Mouse (Mus musculus): ENCODE measurements around the gene Grm5.

The Grm5 gene

DNA sequence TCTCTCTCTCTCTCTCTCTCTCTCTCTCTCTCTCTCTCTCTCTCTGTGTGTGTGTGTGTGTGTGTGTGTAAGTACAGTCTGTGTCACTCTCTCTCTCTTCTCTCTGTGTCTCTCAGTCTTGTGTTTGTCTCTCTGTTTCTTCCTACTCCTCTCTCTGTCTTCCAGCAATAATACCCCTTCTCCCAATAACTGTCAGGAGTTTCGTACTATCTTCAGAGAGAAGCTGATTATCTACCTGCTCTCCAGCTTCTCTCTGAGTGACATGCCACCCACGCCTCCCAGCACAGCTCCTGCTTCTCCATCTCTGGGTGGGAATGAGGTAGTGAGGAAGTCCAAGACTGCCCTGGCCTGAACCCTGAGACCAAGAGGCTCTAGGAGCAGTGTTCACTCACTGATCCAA is at the start of gene Grm5:
TSS of gene Grm5 (plus strand) at position 301 of the 400 bp plus-strand sequence.
- DNase-seq: no peak

DNA sequence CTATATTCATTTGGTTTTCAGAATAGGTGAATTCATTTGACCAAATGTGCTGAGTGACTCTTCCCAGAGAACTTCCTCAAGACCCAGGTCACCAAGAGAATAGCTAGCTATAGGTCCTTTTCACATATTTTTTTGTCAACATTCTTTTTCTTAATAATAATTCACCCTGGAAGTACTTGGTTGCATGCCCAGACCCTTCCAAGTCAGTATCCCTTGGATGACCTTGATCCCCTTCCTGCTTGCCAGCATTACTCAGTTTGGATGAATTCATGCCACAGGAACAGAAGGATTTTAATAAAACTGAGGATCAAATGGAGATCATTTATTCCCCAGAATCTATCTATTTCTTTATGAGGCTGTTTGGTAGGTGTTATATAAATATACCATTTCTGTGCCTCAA is 44.9 kb upstream of the Grm5 start:
- DNase-seq: no peak

DNA sequence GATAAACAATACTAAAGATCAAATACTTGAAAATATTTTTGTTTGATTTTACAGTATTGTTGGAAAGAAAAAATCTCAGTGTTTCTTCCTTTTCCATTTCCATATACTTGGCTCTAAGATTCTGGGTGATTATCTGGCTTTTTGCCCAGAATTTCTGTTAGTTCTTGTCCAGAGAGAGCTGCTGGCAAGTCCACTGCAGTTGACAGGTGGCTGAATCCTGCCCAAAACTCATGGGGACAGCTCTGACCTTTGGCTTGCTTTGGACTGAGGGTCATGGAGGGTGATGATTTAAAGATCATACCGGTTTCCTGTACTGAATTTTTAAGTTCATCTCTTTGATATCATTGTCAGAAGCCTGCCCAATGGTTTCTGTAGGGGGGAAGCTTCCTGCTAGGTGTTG is 18.7 kb upstream of the Grm5 start:
- peak; percentile 35 for DNase-seq

DNA sequence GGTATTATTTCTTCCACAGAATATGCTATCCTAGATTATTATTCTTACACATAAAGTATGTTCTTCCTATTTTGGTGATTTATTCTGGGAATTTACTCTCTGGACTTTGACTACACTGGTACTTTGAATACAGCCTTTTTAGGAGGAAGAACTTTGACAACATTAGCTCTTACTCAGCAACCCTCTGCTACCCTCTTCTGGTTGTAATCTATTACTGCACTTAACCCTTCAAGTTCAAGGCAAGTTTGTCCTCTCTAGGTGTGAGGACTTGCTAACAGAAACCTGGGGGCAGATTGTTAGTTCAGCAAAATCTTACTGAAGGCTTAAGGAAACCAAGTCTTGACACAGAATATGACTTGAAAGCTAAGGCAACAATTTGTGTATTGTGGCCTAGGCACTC is 17.5 kb upstream of the Grm5 start:
- no peak for DNase-seq

DNA sequence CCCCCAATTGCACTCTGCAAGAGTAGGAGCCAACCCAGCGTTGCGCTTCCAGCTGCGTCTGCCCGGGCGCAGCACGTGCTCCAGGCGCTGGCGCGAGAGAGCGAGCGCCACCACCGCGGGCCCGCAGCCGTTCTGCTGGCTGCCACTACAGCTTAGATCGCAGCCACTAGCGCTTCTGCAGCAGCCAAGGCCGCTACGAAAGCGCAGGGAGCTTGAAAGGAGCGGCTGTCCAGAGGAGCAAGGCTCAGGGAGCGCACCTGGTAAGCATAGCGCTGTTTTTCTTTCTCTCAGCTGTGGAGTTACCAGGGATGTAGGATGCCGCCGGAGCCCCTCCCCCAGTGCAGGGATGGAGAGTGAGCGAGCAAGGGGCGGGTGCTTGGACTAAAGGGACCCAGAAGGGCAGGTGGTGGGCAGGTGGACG is 323 bp downstream of the Grm5 start:
- DNase-seq: no peak

DNA sequence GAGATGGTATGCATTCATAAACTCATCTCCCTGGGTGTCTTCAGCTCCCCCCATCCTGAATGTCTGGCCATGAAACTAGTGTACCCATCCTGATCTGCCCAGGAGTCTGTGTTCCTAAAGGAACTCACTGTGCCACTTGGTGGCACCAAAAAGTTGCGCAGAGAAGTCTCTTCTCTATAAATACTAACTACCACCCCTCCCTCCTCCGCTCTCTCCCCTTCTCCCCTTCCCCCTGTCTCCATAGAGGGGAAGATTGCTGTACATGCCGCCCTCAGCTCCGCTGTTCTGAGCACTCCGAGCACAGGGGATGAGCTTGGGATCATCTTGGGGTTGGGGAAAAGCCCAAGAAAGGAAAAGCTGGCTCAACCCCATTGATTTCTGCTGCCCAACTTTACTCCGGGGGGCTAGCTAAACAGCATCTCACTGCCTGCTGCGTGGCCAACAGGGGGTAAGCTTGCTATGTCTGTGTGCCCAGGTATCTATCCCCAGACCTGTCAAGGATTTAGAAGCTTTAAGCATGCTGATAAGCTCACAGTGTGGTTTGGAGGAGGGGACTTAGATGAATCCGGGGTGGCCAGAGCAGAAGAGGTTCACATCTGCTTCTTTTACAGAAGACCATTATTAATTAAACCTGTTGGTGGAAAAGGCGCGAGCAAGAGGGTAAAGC is 2.4 kb downstream of the Grm5 start:
- DNase-seq: no peak

DNA sequence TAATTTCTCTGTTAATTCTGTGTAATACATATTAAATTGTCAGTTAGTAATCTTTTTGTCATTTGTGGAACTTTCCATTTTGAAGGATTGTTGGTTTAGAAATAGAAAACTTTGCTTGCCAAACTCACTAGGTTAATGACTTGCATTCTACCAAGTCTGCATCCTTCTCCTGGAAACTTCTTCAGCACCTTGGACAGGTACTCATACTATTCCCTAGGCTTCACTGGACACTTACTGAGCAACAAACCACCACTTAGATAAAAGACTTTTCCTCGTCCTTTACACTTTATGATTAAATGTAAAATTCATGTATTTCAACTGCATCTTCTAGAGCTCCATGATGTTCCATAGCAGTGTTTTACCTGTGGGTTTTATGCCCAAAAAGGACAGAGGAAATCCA is 4.0 kb downstream of the Grm5 start:
- DNase-seq: no peak

DNA sequence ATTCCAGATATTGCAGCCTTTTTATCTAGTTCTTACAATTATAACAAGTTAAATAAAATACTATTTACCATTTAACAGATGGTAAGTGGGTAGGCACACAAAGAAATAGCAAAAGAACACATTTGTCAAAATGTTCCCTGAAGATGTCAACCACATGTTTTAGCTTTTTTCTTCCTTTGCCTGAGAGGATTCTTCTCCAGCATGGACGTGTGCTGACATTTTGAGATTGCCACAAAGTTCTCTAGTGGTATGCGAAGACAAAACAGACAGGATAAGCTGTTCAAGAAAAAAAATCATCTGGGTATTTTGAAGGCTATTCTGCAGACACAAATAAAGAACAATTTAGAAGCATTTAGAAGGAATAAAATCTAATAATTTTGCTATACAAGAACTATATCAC is 42.3 kb downstream of the Grm5 start:
- no peak for DNase-seq

DNA sequence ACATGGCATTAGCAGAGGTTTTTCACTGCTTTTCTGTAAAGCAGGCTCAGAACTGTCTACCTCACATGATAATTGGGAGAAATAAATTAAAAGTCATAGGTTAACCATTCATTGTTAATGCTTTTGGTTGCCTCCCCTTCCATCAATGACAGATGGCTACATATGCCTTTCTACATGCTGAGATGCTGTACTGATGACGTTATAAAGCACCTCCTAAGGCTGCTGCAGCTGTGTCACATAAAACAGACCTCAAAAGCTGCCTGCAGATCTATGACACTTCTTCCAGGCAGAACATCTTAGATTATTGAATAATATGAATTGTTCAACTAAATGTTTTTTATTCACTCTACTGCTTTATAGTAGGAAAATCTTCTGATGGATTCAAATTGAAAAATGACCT is 51.6 kb downstream of the Grm5 start:
- DNase-seq: no peak

DNA sequence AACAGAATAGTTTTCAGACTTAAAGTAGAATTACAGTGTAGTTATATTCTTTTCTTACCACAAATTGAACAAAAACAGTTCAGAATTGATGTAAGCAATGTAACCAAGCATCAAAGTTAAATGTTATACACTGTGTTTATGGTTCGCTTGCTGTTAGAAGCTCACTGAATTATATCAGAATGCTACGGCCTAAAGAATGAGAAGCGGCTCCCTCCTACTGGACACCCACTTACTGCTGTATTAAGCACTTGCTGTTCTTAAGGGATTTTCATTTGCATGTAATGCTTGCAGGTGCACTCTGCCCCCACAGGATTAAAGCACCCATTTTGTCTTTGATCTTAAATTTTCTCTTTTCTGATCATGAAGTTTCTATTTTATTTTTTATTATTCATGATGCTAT is 66.6 kb downstream of the Grm5 start:
- no peak for DNase-seq

DNA sequence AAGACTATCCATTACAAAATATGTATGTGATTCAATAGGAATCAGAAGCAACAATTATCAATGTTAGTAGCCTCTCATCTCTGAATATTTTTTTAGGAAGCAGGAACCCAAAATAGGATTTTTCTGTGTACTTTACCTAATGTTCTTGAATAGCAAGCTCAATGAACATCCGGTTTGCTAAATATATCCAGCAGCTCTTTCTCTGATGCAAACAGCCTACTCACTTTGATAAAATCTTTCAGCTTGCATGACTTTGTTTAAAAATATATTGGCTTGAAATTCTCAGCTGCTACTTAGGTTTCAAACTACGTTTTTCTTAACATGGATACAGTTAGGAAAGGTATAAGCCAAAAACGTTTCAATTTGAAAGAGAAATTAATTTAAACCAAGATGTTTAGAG is 77.8 kb downstream of the Grm5 start:
- DNase-seq: no peak

DNA sequence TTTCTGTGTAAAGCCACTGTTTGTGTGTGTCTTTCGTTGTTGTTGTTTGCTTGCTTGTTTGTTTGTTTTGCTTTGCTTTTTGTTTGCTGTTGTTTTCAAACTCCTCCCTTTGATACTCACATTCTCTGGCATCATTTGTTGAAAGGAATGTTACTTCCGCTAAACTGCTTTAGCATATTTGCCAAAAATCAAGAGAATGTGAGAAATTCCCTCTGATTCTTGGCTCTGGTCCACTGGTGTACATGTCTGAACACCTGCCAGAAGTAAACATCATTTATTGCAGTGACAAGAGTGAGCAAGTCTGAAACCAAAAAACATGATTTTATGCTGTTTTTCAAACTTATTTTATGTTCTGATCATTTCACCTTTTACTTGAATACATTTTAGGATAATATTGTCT is 80.1 kb downstream of the Grm5 start:
- no peak for DNase-seq

DNA sequence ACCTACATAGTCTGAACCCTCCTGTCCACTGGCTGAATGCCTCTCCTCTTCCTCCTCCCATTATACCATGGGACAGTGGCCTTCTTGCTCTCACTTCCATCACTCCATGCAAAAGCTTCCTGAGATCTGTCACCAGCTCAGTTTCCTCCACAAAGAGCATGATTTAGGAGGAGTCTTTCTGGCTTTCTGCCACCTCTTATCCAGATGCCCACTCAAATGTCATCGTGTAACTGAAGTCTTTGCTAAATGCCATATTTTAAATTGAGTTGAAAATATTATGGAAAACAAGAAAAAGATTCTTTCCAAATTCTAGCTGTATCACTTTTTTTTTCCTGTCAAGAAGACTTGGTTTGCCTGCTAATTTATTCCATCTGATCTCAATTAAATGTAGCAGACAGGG is 132.4 kb downstream of the Grm5 start:
- DNase-seq: no peak

DNA sequence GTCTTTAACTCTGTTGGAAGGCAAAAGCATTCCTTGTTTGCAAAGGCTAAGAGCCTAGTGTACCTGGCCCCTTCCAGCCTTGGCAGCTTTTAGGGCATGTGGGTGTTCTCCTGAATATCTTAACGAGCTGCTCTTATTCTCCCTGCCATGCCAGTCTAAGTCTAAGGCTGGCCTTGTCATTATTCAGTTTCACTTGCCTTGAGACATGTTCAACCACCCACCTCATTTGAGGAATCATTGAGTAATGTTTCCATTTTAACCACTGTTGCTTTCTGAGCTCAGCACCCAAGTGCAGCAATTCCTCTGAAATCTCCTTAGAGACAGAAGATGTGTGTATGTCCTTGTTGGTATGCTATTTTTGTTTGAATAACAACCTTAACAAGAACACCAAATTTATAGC is 134.7 kb downstream of the Grm5 start:
- DNase-seq: no peak

DNA sequence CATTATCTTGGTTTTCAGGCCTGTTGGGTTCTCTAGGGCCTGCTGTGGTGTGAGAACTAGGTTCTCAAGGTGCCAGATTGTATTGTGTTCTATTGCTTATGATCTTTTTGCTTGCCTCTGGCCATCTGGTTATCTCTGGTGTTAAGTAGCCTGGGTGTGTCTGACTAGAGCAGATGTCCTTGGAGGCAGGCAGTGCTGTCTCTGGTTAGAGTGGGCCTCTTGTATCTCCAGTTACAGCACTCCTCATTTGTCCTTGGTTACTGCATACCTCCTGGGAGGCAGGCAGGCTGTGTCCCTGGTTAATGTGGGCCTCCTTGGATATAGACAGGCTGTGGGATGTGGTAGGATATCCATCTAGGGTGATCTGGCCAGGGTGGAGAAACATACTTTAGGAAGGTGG is 150.5 kb downstream of the Grm5 start:
- DNase-seq: no peak

DNA sequence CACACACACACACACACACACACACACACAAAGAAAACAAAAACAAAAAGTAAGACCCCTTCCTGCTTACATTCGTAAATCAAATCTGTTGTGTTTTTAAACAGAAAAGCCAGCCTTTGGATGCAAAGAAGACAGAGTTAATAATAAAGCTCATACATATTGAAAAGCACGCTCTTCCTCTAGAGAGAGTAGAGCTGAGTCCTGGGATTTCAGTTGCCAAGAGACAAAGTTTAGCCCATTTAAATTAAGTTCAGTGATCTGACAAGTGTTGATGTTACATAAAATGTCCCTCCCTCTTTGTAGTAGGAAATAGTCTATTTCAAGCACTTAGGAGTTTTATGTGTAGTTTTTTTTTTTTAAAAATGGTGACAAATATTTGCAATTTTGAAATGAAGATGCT is 178.0 kb downstream of the Grm5 start:
- no peak for DNase-seq

DNA sequence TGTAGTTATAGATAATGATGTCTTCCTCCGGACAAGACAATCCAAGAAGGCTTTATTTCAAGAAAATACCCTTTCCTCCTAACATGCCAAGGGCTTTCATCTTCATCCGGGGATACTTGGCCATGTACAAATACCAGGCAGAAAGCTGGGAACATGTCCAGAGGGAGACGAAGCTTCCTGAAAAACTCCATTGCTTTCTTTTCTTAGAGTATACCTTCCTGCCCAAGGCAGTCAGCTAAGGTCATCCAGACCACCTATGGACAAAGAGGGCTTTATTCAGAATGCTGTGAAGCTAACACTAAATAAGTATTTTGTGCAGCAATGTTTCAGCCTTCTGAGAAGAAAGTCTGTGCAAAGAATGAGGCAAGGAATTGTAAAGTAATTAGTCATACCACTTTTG is 178.4 kb downstream of the Grm5 start:
- no peak for DNase-seq

DNA sequence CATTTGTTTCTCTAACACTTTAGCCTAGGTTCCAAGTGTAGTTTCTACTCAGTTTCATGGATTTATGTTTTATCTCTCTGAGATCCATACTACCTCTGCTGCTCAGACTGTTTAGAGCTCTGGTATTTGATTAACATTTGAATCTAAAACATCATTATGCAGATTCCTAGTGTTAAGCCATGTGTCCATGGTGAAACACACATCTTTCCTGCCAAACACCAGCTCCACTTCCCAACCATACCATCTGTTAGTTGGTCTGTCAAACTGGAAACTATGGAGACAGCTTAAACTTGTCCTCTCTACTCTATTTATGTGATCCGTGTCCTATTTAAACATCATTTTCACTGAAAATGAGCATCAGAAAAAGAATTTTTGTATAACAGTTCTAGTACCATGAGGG is 203.6 kb downstream of the Grm5 start:
- DNase-seq: no peak

DNA sequence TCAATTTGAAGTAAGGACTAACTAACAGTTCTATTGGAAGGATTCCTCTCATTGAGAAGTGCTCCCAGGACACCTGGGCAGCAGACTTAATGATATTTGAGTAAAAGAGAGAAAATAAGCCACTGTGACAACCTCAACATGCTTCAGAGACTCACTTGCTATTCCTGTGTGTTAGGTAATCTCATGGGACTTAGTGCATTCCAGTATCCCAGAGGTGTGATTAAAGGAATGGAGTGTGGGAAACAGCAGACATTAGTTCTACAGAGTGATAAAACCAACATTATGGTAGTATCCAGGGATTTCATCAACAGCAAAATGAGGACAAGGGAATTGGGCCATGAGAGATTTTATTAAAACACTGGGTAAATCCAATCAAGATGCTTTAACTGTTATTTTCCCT is 205.0 kb downstream of the Grm5 start:
- no peak for DNase-seq

DNA sequence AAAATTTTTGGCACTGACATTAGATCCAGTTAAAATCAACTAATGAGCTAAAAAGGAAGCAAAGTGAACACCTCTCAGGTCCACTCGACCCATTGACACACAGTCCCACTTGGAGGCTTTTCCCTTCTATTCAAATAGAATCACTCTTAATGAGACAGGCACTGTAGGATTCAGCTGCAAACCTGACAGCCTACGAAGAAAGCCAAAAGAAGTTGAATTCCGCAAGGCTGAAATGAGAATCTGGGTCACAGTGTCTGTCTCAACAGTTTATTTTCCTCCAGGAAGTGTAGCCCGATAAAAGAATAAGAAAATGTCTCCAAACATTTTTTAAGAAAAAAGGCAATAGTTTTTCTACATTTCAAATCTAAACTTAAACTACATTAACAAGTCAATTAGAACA is 209.9 kb downstream of the Grm5 start:
- DNase-seq: no peak

DNA sequence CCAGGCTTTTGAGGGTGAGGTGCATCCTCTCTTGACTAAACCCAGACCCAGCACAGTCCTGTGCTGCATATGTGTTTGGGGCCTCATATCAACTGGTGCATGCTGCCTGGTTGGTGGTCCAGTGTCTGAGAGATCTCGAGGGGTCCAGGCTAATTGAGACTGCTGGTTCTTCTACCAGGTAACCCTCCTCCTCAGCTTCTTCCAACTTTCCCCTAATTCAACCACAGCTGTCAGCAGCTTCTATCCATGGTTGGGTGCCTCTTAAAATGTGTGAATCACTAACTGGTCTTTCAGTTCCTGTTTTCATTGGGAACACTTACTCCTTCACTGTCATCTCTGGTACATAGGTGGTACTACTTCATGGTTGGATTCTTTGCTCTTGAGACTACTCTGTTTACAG is 240.9 kb downstream of the Grm5 start:
- DNase-seq: no peak

DNA sequence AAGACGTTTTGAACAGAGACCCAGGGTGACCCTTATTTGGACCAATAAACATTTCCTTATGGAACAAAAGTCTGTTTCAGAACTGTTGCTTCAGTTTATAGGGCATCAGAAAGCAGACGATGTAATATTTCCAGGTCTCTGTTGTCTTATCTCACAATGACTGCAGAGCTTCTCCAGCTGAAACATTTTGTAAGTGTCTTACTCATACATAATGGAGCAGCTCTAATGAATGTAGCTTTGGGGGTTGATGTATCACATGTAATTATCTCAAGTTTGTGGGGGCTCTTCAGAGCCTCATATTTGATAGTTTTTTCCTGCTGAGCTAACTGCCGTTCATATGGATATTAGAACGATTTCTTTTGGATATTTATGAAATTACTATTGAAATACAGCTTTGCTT is 250.7 kb downstream of the Grm5 start:
- DNase-seq: no peak

DNA sequence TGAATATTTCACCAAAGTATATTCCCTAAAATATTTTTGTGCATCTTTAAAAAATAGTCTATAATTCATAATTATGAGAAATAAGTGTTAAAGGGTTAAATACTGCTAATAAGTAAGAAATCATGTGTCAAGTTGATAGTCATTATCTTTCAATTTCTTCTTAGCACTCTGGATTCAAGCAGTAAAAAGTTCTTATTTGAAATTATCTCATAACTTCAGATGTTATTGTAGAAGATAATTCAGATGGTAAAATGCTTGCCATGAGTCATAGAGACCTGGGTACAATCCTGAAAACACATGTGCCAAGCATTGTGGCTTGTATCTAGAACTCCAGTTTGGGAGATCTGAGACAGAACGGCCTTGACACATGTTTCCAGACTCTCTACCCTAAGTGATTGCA is 254.6 kb downstream of the Grm5 start:
- no peak for DNase-seq

DNA sequence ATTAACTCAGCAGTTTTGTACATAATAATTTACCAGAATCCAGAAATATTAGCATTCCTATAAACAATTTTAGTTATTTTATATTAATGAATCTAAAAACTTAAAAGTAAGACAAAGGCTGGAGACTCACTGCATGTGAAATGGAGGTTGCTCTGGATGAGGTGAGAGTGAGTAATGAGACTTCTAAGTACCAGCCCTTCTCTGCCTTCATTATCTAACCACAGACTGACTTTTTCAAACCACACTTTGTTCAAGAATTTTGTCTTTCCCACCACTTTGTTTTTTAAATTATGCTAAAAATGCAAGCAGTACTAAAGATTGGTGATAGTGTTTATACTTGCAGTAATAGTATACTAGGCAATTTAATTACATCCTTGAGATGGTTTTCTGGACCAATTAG is 259.5 kb downstream of the Grm5 start:
- DNase-seq: no peak

DNA sequence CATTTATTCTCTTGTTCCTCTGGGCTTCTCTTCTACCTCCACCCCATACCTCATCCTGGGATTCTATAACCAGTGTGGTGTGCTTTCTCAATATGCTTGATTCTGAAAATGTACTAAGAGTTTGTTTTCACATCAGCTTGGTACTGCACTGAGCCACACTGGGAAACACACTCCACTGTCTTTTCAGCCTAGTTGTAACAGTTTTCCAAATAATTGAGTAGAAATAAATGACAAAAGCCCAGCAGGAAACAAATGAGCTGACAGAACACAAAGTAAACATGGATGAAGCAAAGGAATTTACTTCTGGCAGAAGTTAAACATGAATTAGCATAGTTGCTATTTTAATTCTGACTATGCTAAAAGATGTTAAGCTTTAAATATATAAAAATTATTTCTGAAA is 262.1 kb downstream of the Grm5 start:
- no peak for DNase-seq

DNA sequence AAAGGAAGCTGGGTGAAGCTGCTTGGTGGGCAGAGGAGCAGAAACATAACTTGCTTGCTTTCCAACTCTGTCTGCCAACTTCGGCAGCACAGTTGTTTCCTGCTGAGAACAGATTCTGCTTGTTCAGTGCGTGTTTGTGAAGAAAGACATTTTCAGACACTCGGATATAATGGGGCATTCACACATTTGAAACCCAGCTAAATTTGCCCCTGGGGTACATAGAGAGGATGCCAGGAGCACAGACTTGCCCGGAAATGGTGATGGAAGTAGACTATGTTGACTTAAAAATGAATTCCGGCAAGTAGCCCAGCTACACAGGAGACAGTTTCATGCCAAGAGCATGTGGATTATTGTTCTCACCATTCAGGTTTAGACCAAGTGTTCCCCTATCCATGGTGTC is 342.0 kb downstream of the Grm5 start:
- DNase-seq: no peak

All from kidney, postnatal 14 days (tissue).